Mouse (Mus musculus) liver, adult 2 months (tissue): ENCODE results near the gene Gm128. TPM values are rescaled to one million over a fixed set of nuclear protein-coding genes. Genes with fewer than 3 reads are reported as not detected.

Source experiments
- DNase-seq: peaks from one replicate; pipeline ENCODE4 v3.0.0-alpha.2; 2011; ENCODE audit warnings: low read depth, low spot score; ENCODE audit errors: extremely low read depth
- H3K27ac ChIP-seq: fragments of 200-500 bp; replicated peaks from 2 replicates; pipeline ENCODE4 v1.5.1; 2012; ENCODE audit warnings: low read depth, mild to moderate bottlenecking, control low read depth, inconsistent platforms, low read length; ENCODE audit not compliant: insufficient read depth
- H3K27me3 ChIP-seq: fragments of 200-500 bp; 2 replicates; pipeline ENCODE4 v1.6.1; 2012; ENCODE audit warnings: mild to moderate bottlenecking, moderate library complexity, low read length, inconsistent platforms; ENCODE audit not compliant: control insufficient read depth, insufficient read depth
- H3K36me3 ChIP-seq: fragments of 200-500 bp; 2 replicates; pipeline ENCODE4 v1.6.1; 2012; ENCODE audit warnings: low read length, inconsistent platforms; ENCODE audit not compliant: control insufficient read depth, insufficient read depth
- H3K4me1 ChIP-seq: fragments of 200-500 bp; 2 replicates; pipeline ENCODE4 v1.6.1; 2011; ENCODE audit warnings: low read length; ENCODE audit not compliant: control insufficient read depth, insufficient read depth
- H3K4me3 ChIP-seq: fragments of 200-500 bp; 2 replicates; pipeline ENCODE4 v1.5.1; 2011; ENCODE audit warnings: low read depth, mild to moderate bottlenecking, control low read depth, low read length, moderate library complexity; ENCODE audit not compliant: insufficient read depth
- H3K79me2 ChIP-seq: fragments of 200-500 bp; 2 replicates; pipeline ENCODE4 v1.6.1; 2012; ENCODE audit warnings: inconsistent platforms, mild to moderate bottlenecking, low read length, moderate library complexity; ENCODE audit not compliant: control insufficient read depth, insufficient read depth
- H3K9ac ChIP-seq: fragments of 200-500 bp; 2 replicates; pipeline ENCODE4 v1.6.1; 2012; ENCODE audit warnings: low read depth, mild to moderate bottlenecking, control low read depth, inconsistent platforms, low read length
- CTCF ChIP-seq: fragments of 200-500 bp; IDR thresholded peaks from 2 replicates; pipeline ENCODE4 v1.5.1; 2011; ENCODE audit warnings: low read depth, low read length, control low read depth
- POLR2A ChIP-seq: fragments of 200-500 bp; IDR thresholded peaks from 2 replicates; pipeline ENCODE4 v1.6.1; 2011; ENCODE audit warnings: low read length, control low read depth; ENCODE audit not compliant: insufficient read depth; ENCODE audit errors: extremely low read depth
- WGBS: fragments of 180-500 bp; shearing (Covaris S2); methylation state at CpG from one replicate; pipeline ENCODE4 v1.1.7; 2018; 5-methylcytosine and 5-hydroxymethylcytosine counted together
- polyA plus RNA-seq: library from polyadenylated mRNA; depleted of rRNA; stranded (reverse); fragments of >200 nt; gene quantifications from 2 replicates; pipeline ENCODE4 v1.2.3, GENCODE M21; 2012
- total RNA-seq: library from RNA; depleted of rRNA; stranded (reverse); fragments of >200 nt; gene quantifications from 2 replicates; pipeline ENCODE4 v1.2.3, GENCODE M21; 2014

Gene Gm128
- total and polyA plus RNA-seq, 2 experiments = 0.09 TPM; not detected in 1

DNA sequence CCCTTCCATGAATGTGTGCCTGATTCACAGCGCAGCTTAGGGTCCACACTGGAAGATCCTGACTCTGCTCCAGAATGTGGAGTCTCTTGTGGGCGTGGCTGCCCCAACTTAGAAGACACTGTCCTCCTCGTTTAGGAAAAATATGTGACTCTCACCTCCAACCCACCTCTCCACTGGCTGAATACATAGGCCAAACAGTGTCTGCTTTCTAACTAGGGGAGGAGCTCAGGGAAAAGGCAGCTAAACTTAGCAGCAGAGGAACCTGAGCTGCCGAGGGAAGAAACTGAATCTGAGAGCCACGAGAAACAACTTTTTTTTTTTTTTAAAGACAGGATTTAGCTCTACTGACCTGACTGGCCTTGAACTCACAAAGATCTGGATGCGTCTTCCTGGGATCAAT is 33.8 kb upstream of the Gm128 start:
- H3K27me3 ChIP-seq = no peaks in the 10 kb centered on the region
- peaks cover 13% of the 10 kb centered on the region; the same call in 1 of the 2 replicates for H3K79me2 ChIP-seq
- H3K36me3 ChIP-seq = no peaks in the 10 kb centered on the region
- no peak overlapping the region for H3K4me3 ChIP-seq
- H3K9ac ChIP-seq = no peak overlapping the region
- 72% methylated on average over 6 of the region's 6 CpGs for WGBS
- no peak for DNase-seq
- no peak for TF ChIP-seq POLR2A
- no peak for TF ChIP-seq CTCF
- peaks cover 17% of the 10 kb centered on the region for H3K4me1 ChIP-seq
- H3K27ac ChIP-seq = no peak overlapping the region

DNA sequence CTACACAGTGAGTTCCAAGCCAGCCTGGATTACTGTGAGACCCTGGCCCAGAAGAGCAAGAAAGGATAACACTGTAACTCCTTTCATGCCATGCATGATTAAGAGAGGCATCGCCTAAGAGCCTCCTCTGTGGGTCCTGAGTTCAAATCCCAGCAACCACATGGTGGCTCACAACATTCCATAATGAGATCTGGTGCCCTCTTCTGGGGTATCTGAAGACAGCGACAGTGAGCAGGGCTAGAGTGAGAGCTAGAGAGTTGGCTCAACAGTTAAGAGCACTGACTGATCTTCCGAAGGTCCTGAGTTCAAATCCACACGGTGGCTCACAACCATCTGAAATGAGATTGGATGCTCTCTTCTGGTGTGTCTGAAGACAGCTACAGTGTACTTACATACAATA is 33.1 kb upstream of the Gm128 start:
- Histone ChIP-seq H3K4me1 (peaks cover 15% of the 10 kb centered on the region), H3K36me3 (no peaks in the 10 kb centered on the region), H3K27ac (no peak overlapping the region), H3K27me3 (no peaks in the 10 kb centered on the region), H3K4me3 (no peak overlapping the region), H3K79me2 (peaks cover 13% of the 10 kb centered on the region; the same call in 1 of the 2 replicates), H3K9ac (no peak overlapping the region)
- TF ChIP-seq CTCF (no peak), POLR2A (no peak)
- no peak for DNase-seq
- 96% methylated on average over 4 of the region's 4 CpGs for WGBS

DNA sequence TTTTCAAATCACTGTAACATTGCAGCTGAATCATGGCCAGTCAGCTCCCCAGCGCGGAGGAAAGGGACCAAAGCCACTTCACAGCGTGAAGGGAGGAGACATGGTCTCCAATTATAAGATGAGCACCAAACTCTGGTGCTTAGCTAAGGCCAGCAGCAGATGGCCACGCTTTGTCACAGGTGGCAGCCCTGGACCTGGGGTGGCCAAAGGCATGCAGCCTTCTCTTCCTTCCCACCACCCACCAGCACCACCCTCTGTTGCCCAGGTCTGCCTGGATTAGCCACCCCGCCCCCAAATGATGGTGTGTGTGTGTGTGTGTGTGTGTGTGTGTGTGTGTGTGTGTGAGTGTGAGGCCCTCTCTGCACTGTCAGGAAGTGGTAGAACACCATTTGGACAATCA is 32.1 kb upstream of the Gm128 start:
- Histone ChIP-seq H3K27me3 (no peaks in the 10 kb centered on the region), H3K79me2 (peaks cover 11% of the 10 kb centered on the region; the same call in 1 of the 2 replicates), H3K36me3 (no peaks in the 10 kb centered on the region), H3K4me1 (peaks cover 15% of the 10 kb centered on the region), H3K4me3 (no peak overlapping the region), H3K9ac (no peak overlapping the region), H3K27ac (no peak overlapping the region)
- no peak for DNase-seq
- 92% methylated on average over 5 of the region's 5 CpGs for WGBS
- TF ChIP-seq CTCF = no peak

DNA sequence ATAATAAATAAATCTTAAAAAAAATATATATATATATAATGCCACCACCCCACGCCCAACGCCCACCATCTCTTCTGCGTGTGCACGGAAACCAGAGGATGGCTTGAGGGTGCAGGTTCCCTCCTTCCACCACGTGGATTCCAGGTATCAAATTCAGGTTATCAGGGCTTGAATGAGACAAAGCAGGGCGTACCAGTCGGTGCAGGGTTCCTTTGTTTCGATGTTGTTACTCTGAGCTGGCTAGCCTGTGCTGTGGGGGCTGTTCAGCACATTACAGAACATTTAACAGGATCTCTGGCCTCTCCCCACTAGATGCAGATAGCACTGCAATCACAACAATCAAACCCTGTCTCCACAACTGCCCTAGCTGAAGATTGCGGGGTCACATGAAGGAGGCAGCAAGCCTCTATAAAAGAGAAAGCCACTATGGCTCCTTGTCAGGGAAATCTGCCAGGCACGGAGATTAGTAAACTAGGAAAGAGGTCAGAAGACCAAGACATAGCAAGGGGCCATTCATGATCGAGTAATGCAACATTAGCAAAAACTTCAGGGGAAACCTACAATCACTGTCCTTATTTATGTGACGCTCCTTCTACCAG is 29.5 kb upstream of the Gm128 start:
- no peak overlapping the region for H3K4me3 ChIP-seq
- TF ChIP-seq CTCF (no peak), POLR2A (no peak)
- WGBS = 76% methylated on average over 12 of the region's 12 CpGs
- H3K79me2 ChIP-seq = peaks cover 11% of the 10 kb centered on the region; the same call in 1 of the 2 replicates
- peaks cover 6% of the 10 kb centered on the region for H3K4me1 ChIP-seq
- DNase-seq = peak; percentile 56
- H3K27ac ChIP-seq = no peak overlapping the region
- no peak overlapping the region for H3K9ac ChIP-seq
- H3K27me3 ChIP-seq = no peaks in the 10 kb centered on the region
- no peaks in the 10 kb centered on the region for H3K36me3 ChIP-seq

DNA sequence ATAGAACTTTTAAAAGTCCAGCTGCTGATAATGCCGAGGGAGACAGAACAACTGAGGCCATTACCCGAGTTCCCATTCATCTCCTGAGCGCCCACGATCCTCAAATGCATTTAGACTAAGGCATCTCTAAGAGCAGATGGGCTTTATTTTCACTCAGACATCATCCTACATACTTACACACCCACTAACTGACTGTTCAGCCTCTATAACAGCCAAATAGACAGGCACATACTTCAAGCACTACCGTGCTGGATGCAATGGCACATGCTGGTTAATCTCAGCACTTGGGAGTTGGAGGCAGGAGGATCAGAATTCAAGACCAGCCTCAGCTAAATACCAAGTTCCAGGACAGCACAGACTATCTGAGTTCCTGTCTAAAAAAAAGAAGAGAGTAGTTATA is 28.4 kb upstream of the Gm128 start:
- peak; percentile 64 for DNase-seq
- no peak overlapping the region for H3K4me3 ChIP-seq
- no peaks in the 10 kb centered on the region for H3K27me3 ChIP-seq
- no peak overlapping the region for H3K9ac ChIP-seq
- peaks cover 6% of the 10 kb centered on the region; the same call in 1 of the 2 replicates for H3K4me1 ChIP-seq
- no peak overlapping the region for H3K27ac ChIP-seq
- H3K79me2 ChIP-seq = peaks cover 6% of the 10 kb centered on the region; the same call in 1 of the 2 replicates
- TF ChIP-seq POLR2A = no peak
- no peak for TF ChIP-seq CTCF
- peaks cover 3% of the 10 kb centered on the region; the same call in 1 of the 2 replicates for H3K36me3 ChIP-seq
- 53% methylated on average over 5 of the region's 5 CpGs for WGBS

DNA sequence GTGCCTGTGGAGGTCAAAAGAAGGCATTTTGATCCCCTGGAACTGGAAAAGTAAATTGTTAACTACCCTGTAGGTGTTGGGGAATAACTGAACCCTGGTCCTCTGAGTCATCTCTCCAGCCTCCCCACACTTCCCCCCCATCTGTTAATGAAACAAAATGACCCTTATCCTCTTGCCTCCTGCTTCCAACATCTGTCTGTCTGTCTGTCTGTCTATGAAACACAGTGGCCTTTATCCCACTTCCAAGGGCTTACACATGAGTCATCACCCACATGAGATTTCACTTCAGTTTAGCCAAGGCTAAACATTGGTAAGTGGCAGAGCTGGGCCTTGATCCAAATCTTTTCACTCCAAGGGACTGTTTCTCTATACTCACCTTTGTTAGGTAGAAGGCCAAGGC is 26.5 kb upstream of the Gm128 start:
- TF ChIP-seq CTCF = no peak
- TF ChIP-seq POLR2A = no peak
- H3K36me3 ChIP-seq = peaks cover 6% of the 10 kb centered on the region; the same call in 1 of the 2 replicates
- no peaks in the 10 kb centered on the region for H3K27me3 ChIP-seq
- H3K4me3 ChIP-seq = no peak overlapping the region
- peak; percentile 83 for DNase-seq
- H3K79me2 ChIP-seq = 0 out of 2 replicates have a peak, but pooled peaks cover 4% of the 10 kb centered on the region
- H3K4me1 ChIP-seq = peaks cover 13% of the 10 kb centered on the region
- peak overlapping the region; percentile 32; the same call in 1 of the 2 replicates for H3K27ac ChIP-seq
- H3K9ac ChIP-seq = no peak overlapping the region
